Mouse (Mus musculus): ENCODE measurements at regions not wholly inside any gene's neighbourhood (a gene's known extent, or its start where the extent isn't known, plus 50 kb on each side); places are given as distances from the start of the nearest gene placed in this dataset.

GRCm38 (mm10) chr5:100244811-100245210, 85.2 kb upstream of the Tmem150c start:
- Histone ChIP-seq H3K36me3 (ENCODE audit: control insufficient read depth, insufficient read depth, low read length) (no peaks in the 10 kb centered on the region), H3K27me3 (replicated peaks; ENCODE audit: control insufficient read depth, insufficient read depth, low read length) (no peaks in the 10 kb centered on the region; the same call in 1 of the 2 replicates), H3K27ac (ENCODE audit: insufficient read depth, low read depth, low read length) (no peak overlapping the region), H3K4me3 (ENCODE audit: insufficient read depth, low read depth, low read length) (no peak overlapping the region), H3K4me1 (ENCODE audit: control insufficient read depth, insufficient read depth, low read length) (no peaks in the 10 kb centered on the region)
- WGBS = 61% methylated on average over 3 of the region's 3 CpGs
- no peak for DNase-seq
- TF ChIP-seq CTCF (conservative IDR thresholded peaks at IDR 0.05; ENCODE audit: insufficient read depth, insufficient read length, low read depth, low read length) (no peak), POLR2A (IDR thresholded peaks at IDR 0.05; ENCODE audit: low read depth, low read length) (no peak)

DNA sequence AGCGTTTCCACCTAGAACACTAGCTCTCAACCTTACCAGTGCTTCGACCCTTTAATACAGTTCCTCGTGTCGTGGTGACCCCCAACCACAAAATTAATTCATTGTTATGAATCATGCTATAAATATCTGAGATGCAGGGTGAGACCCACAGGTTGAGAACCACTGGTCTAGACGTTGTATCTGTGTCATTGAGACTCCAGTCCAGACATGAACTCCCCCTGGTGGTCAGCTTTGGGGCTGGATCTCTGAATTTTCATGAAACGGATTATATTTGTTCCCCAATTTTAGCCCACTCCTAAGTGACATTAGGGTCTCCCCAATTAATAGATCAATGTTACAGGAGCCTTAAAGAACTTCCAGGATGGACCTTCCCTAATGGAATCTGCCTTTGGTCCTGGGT, 81.3 kb upstream of the Tmem150c start:
- 54% methylated on average over 6 of the region's 6 CpGs for WGBS
- DNase-seq = peak; percentile 57

GRCm38 (mm10) chr5:100239632-100240031, 80.0 kb upstream of the Tmem150c start:
- Histone ChIP-seq H3K36me3 (ENCODE audit: control insufficient read depth, insufficient read depth, low read length) (no peaks in the 10 kb centered on the region), H3K4me1 (ENCODE audit: control insufficient read depth, insufficient read depth, low read length) (no peaks in the 10 kb centered on the region), H3K27me3 (replicated peaks; ENCODE audit: control insufficient read depth, insufficient read depth, low read length) (no peaks in the 10 kb centered on the region; the same call in 1 of the 2 replicates), H3K4me3 (ENCODE audit: insufficient read depth, low read depth, low read length) (no peak overlapping the region), H3K27ac (ENCODE audit: insufficient read depth, low read depth, low read length) (no peak overlapping the region)
- TF ChIP-seq POLR2A (IDR thresholded peaks at IDR 0.05; ENCODE audit: low read depth, low read length) = no peak
- no peak for TF ChIP-seq CTCF (conservative IDR thresholded peaks at IDR 0.05; ENCODE audit: insufficient read depth, insufficient read length, low read depth, low read length)
- DNase-seq = no peak
- 78% methylated on average over 7 of the region's 7 CpGs for WGBS

More for the DNA sequence above, 81.3 kb upstream of the Tmem150c start:
- H3K27ac ChIP-seq (ENCODE audit: insufficient read depth, low read depth, low read length) = no peak overlapping the region
- H3K4me3 ChIP-seq (ENCODE audit: insufficient read depth, low read depth, low read length) = no peak overlapping the region
- no peaks in the 10 kb centered on the region for H3K36me3 ChIP-seq (ENCODE audit: control insufficient read depth, insufficient read depth, low read length)
- TF ChIP-seq CTCF (conservative IDR thresholded peaks at IDR 0.05; ENCODE audit: insufficient read depth, insufficient read length, low read depth, low read length) (peak; percentile 66), POLR2A (IDR thresholded peaks at IDR 0.05; ENCODE audit: low read depth, low read length) (no peak)
- H3K27me3 ChIP-seq (replicated peaks; ENCODE audit: control insufficient read depth, insufficient read depth, low read length) = no peaks in the 10 kb centered on the region; the same call in 1 of the 2 replicates
- no peaks in the 10 kb centered on the region for H3K4me1 ChIP-seq (ENCODE audit: control insufficient read depth, insufficient read depth, low read length)

DNA sequence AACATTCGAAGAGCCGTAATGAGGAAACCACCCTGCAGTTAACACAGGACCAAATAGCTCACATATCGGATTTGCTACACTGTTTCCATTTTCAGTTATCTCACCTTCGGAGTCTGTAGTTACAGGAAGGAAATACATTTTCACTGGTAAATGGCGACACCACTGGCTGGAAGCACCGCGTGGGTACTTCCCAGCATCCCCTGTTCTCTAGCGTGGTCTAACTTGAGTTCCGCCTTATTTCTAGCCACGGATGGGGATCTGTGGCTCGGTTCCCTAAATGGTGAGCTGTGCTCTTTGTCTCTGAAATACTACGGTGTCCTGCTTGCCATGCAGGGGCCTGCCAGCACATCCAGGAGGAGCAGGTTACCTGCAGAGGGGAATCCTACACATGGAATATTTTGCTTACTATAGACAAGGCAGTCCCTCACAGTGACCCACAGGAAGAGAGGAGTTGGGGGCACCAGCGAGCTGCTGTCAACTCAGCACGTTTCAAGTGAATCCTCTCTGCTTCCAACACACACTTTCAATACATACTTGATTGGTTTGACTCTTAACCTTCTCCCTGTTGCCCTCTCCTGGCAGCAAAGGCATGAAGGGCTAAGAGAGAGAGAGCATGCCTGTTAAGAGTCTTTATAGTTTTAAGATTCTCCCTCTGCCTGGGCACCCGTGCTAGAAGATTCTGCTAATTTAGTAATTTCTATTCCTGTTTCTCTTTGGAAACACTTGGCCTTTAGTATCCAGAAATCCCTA, 78.9 kb upstream of the Tmem150c start:
- H3K36me3 ChIP-seq (ENCODE audit: control insufficient read depth, insufficient read depth, low read length) = no peaks in the 10 kb centered on the region
- WGBS = 78% methylated on average over 15 of the region's 15 CpGs
- no peaks in the 10 kb centered on the region for H3K27me3 ChIP-seq (replicated peaks; ENCODE audit: control insufficient read depth, insufficient read depth, low read length)
- no peak overlapping the region for H3K27ac ChIP-seq (ENCODE audit: insufficient read depth, low read depth, low read length)
- no peak for DNase-seq
- no peak overlapping the region for H3K4me3 ChIP-seq (ENCODE audit: insufficient read depth, low read depth, low read length)
- no peak for TF ChIP-seq POLR2A (IDR thresholded peaks at IDR 0.05; ENCODE audit: low read depth, low read length)
- no peak for TF ChIP-seq CTCF (conservative IDR thresholded peaks at IDR 0.05; ENCODE audit: insufficient read depth, insufficient read length, low read depth, low read length)
- no peaks in the 10 kb centered on the region for H3K4me1 ChIP-seq (ENCODE audit: control insufficient read depth, insufficient read depth, low read length)

DNA sequence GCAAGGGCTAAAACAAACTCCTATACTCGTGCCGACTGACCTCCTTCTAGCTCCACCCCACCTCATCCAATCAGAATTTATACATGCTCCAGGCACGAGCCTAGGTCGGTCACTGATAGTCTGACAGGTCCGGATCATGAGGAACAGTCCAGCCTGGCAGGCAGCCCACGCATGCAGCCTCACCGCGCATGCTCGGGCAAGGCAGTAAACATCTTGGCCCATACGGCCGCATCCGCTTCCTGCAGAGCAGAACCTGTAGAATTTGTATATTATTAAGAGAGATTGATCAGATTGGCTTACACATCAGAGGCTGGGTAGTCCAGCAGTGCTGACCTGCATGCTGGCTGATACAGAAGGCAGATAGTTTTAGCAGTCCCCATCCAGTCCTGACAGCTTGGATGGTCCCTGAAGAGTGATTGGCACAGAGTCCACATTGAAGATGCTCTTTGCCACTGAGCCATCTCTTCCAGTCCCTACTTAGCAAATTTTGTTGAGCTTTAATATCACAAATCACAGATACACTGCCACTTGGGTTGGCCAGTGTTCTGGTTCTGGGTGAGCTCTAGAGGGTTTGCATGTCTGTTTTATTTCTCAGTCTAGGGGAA, 78.2 kb upstream of the Tmem150c start:
- Histone ChIP-seq H3K27ac (ENCODE audit: insufficient read depth, low read depth, low read length) (no peak overlapping the region), H3K27me3 (replicated peaks; ENCODE audit: control insufficient read depth, insufficient read depth, low read length) (no peaks in the 10 kb centered on the region), H3K4me1 (ENCODE audit: control insufficient read depth, insufficient read depth, low read length) (no peaks in the 10 kb centered on the region), H3K36me3 (ENCODE audit: control insufficient read depth, insufficient read depth, low read length) (no peaks in the 10 kb centered on the region), H3K4me3 (ENCODE audit: insufficient read depth, low read depth, low read length) (no peak overlapping the region)
- TF ChIP-seq POLR2A (IDR thresholded peaks at IDR 0.05; ENCODE audit: low read depth, low read length) = no peak
- TF ChIP-seq CTCF (conservative IDR thresholded peaks at IDR 0.05; ENCODE audit: insufficient read depth, insufficient read length, low read depth, low read length) = no peak
- no peak for DNase-seq
- 86% methylated on average over 12 of the region's 12 CpGs for WGBS

- Histone ChIP-seq H3K4me3 (ENCODE audit: insufficient read depth, low read depth, low read length) (no peak overlapping the region), H3K27ac (ENCODE audit: insufficient read depth, low read depth, low read length) (no peak overlapping the region), H3K4me1 (ENCODE audit: control insufficient read depth, insufficient read depth, low read length) (no peaks in the 10 kb centered on the region), H3K27me3 (replicated peaks; ENCODE audit: control insufficient read depth, insufficient read depth, low read length) (no peaks in the 10 kb centered on the region), H3K36me3 (ENCODE audit: control insufficient read depth, insufficient read depth, low read length) (no peaks in the 10 kb centered on the region)
- no peak for TF ChIP-seq POLR2A (IDR thresholded peaks at IDR 0.05; ENCODE audit: low read depth, low read length)
- no peak for TF ChIP-seq CTCF (conservative IDR thresholded peaks at IDR 0.05; ENCODE audit: insufficient read depth, insufficient read length, low read depth, low read length)
- no peak for DNase-seq
- 93% methylated on average over 17 of the region's 17 CpGs for WGBS
Measured at GRCm38 (mm10) chr5:100236277-100236676, 76.7 kb upstream of the Tmem150c start.

DNA sequence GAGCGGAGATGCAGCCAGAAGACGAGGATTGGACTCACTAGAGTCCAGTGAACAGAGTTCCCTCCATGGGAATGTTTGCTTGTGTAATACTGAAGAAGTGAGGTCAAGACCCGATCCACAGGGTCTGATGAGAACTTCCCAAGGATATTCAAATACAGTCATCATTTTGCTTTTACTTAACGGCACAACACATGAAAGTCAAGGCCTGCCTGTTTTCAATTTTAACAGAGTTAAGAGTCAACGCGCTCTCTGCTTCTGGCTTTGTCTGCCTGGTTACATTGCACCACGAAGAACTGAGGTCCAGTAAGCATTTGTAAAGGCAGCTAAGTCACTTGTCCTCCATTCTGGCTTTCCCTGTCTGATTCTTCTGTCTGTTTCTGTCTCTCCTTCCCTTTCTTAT, 72.5 kb upstream of the Tmem150c start:
- WGBS = 74% methylated on average over 7 of the region's 7 CpGs

More for the DNA sequence above, 72.5 kb upstream of the Tmem150c start:
- Histone ChIP-seq H3K36me3 (ENCODE audit: control insufficient read depth, insufficient read depth, low read length) (no peaks in the 10 kb centered on the region), H3K27ac (ENCODE audit: insufficient read depth, low read depth, low read length) (no peak overlapping the region), H3K4me3 (ENCODE audit: insufficient read depth, low read depth, low read length) (no peak overlapping the region), H3K4me1 (ENCODE audit: control insufficient read depth, insufficient read depth, low read length) (no peaks in the 10 kb centered on the region), H3K27me3 (replicated peaks; ENCODE audit: control insufficient read depth, insufficient read depth, low read length) (no peaks in the 10 kb centered on the region)
- TF ChIP-seq CTCF (conservative IDR thresholded peaks at IDR 0.05; ENCODE audit: insufficient read depth, insufficient read length, low read depth, low read length) (no peak), POLR2A (IDR thresholded peaks at IDR 0.05; ENCODE audit: low read depth, low read length) (no peak)
- no peak for DNase-seq

Data from kidney, adult 2 months (tissue).